Mouse (Mus musculus) MEL (cell line): ENCODE measurements around the gene Sp2. TPM values are rescaled to one million over a fixed set of nuclear protein-coding genes. Genes with fewer than 3 reads are reported as not detected.

Experiments
- DNase-seq: peaks from one replicate; pipeline ENCODE4 v3.0.0; 2011; ENCODE audit warnings: low read depth, low spot score
- H3K27ac ChIP-seq: 2 replicates; pipeline ENCODE4 v1.5.1; 2012; ENCODE audit warnings: low read depth, mild to moderate bottlenecking, control low read depth, low read length, moderate library complexity; ENCODE audit not compliant: control insufficient read depth
- H3K27me3 ChIP-seq, 2 experiments: fragments of 150-350 bp in 1 of 2; sonication (generic) in 1 of 2; 2 replicates each; pipeline ENCODE4 v1.6.1; 2012; ENCODE audit warnings: low read length in 2 of 2, mild to moderate bottlenecking in 2 of 2, improper control_type of control experiment in 1 of 2, moderate library complexity in 1 of 2; ENCODE audit not compliant: insufficient read depth in 2 of 2, control insufficient read depth in 1 of 2
- H3K36me3 ChIP-seq, 2 experiments: 2 replicates each; pipeline ENCODE4 v1.6.1; 2012 to 2014; ENCODE audit warnings: low read length in 2 of 2, improper control_type of control experiment in 1 of 2, inconsistent platforms in 1 of 2, mild to moderate bottlenecking in 1 of 2; ENCODE audit not compliant: insufficient read depth in 2 of 2, control insufficient read depth in 1 of 2
- H3K4me1 ChIP-seq, 2 experiments: fragments of 150-350 bp in 1 of 2; sonication (generic) in 1 of 2; 2 replicates each; pipeline ENCODE4 v1.6.1; 2012; ENCODE audit warnings: low read length in 2 of 2, improper control_type of control experiment in 1 of 2, mild to moderate bottlenecking in 1 of 2; ENCODE audit not compliant: insufficient read depth in 2 of 2, control insufficient read depth in 1 of 2
- H3K4me3 ChIP-seq, 2 experiments: fragments of 150-350 bp in 1 of 2; sonication (generic) in 1 of 2; 2 replicates each; pipeline ENCODE4 v1.5.1; 2012; ENCODE audit warnings: low read depth in 2 of 2, low read length in 2 of 2, mild to moderate bottlenecking in 2 of 2, moderate library complexity in 2 of 2, control low read depth in 1 of 2, improper control_type of control experiment in 1 of 2; ENCODE audit not compliant: control insufficient read depth in 1 of 2, insufficient read depth in 1 of 2
- H3K79me2 ChIP-seq: 2 replicates; pipeline ENCODE4 v1.6.1; 2012; ENCODE audit warnings: mild to moderate bottlenecking, low read length, moderate library complexity; ENCODE audit not compliant: control insufficient read depth, poor library complexity, insufficient read depth
- H3K9ac ChIP-seq: 2 replicates; pipeline ENCODE4 v1.6.1; 2012; ENCODE audit warnings: low read depth, mild to moderate bottlenecking, control low read depth, low read length, moderate library complexity; ENCODE audit not compliant: control insufficient read depth, poor library complexity, severe bottlenecking
- H3K9me3 ChIP-seq: fragments of 150-350 bp; sonication (generic); replicated peaks from 2 replicates; pipeline ENCODE4 v1.6.1; 2012; ENCODE audit warnings: mild to moderate bottlenecking, low read length, improper control_type of control experiment, moderate library complexity; ENCODE audit not compliant: insufficient read depth
- BHLHE40 ChIP-seq: IDR thresholded peaks from 2 replicates; pipeline ENCODE4 v1.6.1; 2012; ENCODE audit warnings: low read depth, mild to moderate bottlenecking, inconsistent platforms, low read length, improper control_type of control experiment, borderline replicate concordance
- CHD1 ChIP-seq: IDR thresholded peaks from 2 replicates; pipeline ENCODE4 v1.6.1; 2012; ENCODE audit warnings: low read depth, mild to moderate bottlenecking, inconsistent platforms, low read length, improper control_type of control experiment
- CHD2 ChIP-seq: IDR thresholded peaks from 2 replicates; pipeline ENCODE4 v1.6.1; 2011; ENCODE audit warnings: low read length, improper control_type of control experiment
- CTCF ChIP-seq, 3 experiments: IDR thresholded peaks in 2 of 3; conservative IDR thresholded peaks in 1 of 3; 2 replicates each; pipeline ENCODE4 v1.5.1; 2011 to 2012; ENCODE audit warnings: low read length in 3 of 3, low read depth in 2 of 3, mild to moderate bottlenecking in 2 of 3, improper control_type of control experiment in 1 of 3, inconsistent platforms in 1 of 3, mixed read lengths in 1 of 3, moderate library complexity in 1 of 3; ENCODE audit not compliant: control insufficient read depth in 1 of 3, insufficient read depth in 1 of 3, poor library complexity in 1 of 3, severe bottlenecking in 1 of 3
- ELF1 ChIP-seq: IDR thresholded peaks from 2 replicates; pipeline ENCODE4 v1.6.1; 2014; ENCODE audit warnings: low read depth, mild to moderate bottlenecking, inconsistent platforms, low read length, improper control_type of control experiment, moderate library complexity
- EP300 ChIP-seq, 2 experiments: IDR thresholded peaks; 2 replicates each; pipeline ENCODE4 v1.6.1; 2011; ENCODE audit warnings: improper control_type of control experiment in 2 of 2, low read length in 2 of 2, low read depth in 1 of 2, mild to moderate bottlenecking in 1 of 2
- ETS1 ChIP-seq: IDR thresholded peaks from 2 replicates; pipeline ENCODE4 v1.6.1; 2012; ENCODE audit warnings: low read depth, mild to moderate bottlenecking, inconsistent platforms, low read length, improper control_type of control experiment, moderate library complexity
- GABPA ChIP-seq: IDR thresholded peaks from 2 replicates; pipeline ENCODE4 v1.6.1; 2012; ENCODE audit warnings: low read depth, mild to moderate bottlenecking, inconsistent platforms, low read length, improper control_type of control experiment, moderate library complexity
- GATA1 ChIP-seq: IDR thresholded peaks from 2 replicates; pipeline ENCODE4 v1.6.1; 2011; ENCODE audit warnings: low read depth, low read length, improper control_type of control experiment
- HCFC1 ChIP-seq: IDR thresholded peaks from 2 replicates; pipeline ENCODE4 v1.6.1; 2012; ENCODE audit warnings: low read depth, mild to moderate bottlenecking, inconsistent platforms, low read length, improper control_type of control experiment, moderate library complexity
- JUND ChIP-seq: IDR thresholded peaks from 2 replicates; pipeline ENCODE4 v1.6.1; 2011; ENCODE audit warnings: low read depth, mild to moderate bottlenecking, improper control_type of control experiment, low read length
- KAT2A ChIP-seq: conservative IDR thresholded peaks from 2 replicates; pipeline ENCODE4 v1.6.1; 2012; ENCODE audit warnings: low read depth, low read length, improper control_type of control experiment, inconsistent platforms
- MAFK ChIP-seq: IDR thresholded peaks from 2 replicates; pipeline ENCODE4 v1.6.1; 2011; ENCODE audit warnings: low read depth, mild to moderate bottlenecking, low read length, improper control_type of control experiment, borderline replicate concordance
- MAX ChIP-seq: IDR thresholded peaks from 2 replicates; pipeline ENCODE4 v1.6.1; 2011; ENCODE audit warnings: low read length, improper control_type of control experiment
- MAZ ChIP-seq: IDR thresholded peaks from 2 replicates; pipeline ENCODE4 v1.6.1; 2012; ENCODE audit warnings: low read depth, mild to moderate bottlenecking, inconsistent platforms, low read length, improper control_type of control experiment
- MEF2A ChIP-seq: IDR thresholded peaks from 2 replicates; pipeline ENCODE4 v1.6.1; 2014; ENCODE audit warnings: low read depth, mild to moderate bottlenecking, inconsistent platforms, low read length, improper control_type of control experiment; ENCODE audit not compliant: poor library complexity, insufficient replicate concordance, severe bottlenecking; ENCODE audit errors: extremely low read depth
- MXI1 ChIP-seq: IDR thresholded peaks from 2 replicates; pipeline ENCODE4 v1.6.1; 2011; ENCODE audit warnings: mild to moderate bottlenecking, low read depth, low read length, improper control_type of control experiment
- MYB ChIP-seq: IDR thresholded peaks from 2 replicates; pipeline ENCODE4 v1.6.1; 2011; ENCODE audit warnings: mild to moderate bottlenecking, low read depth, low read length, improper control_type of control experiment
- MYC ChIP-seq: IDR thresholded peaks from 2 replicates; pipeline ENCODE4 v1.6.1; 2011; ENCODE audit warnings: low read depth, mild to moderate bottlenecking, low read length, improper control_type of control experiment, moderate library complexity
- NELFE ChIP-seq: IDR thresholded peaks from 2 replicates; pipeline ENCODE4 v1.6.1; 2011; ENCODE audit warnings: low read depth, low read length, improper control_type of control experiment
- NRF1 ChIP-seq: IDR thresholded peaks from 2 replicates; pipeline ENCODE4 v1.6.1; 2014; ENCODE audit warnings: low read depth, mild to moderate bottlenecking, inconsistent platforms, low read length, improper control_type of control experiment, moderate library complexity; ENCODE audit not compliant: poor library complexity, insufficient read depth, severe bottlenecking
- POLR2A ChIP-seq, 2 experiments: IDR thresholded peaks; 2 replicates each; pipeline ENCODE4 v1.6.1; 2011 to 2012; ENCODE audit warnings: low read length in 2 of 2, mild to moderate bottlenecking in 2 of 2, control low read depth in 1 of 2, improper control_type of control experiment in 1 of 2, low read depth in 1 of 2, moderate library complexity in 1 of 2; ENCODE audit not compliant: control insufficient read depth in 1 of 2, insufficient read depth in 1 of 2, poor library complexity in 1 of 2
- POLR2AphosphoS2 ChIP-seq: IDR thresholded peaks from 2 replicates; pipeline ENCODE4 v1.6.1; 2011; ENCODE audit warnings: low read length, improper control_type of control experiment
- POLR2AphosphoS5 ChIP-seq: IDR thresholded peaks from 2 replicates; pipeline ENCODE4 v1.6.1; 2012; ENCODE audit warnings: low read depth, borderline replicate concordance, mild to moderate bottlenecking, inconsistent platforms, low read length, moderate library complexity, mixed read lengths
- RAD21 ChIP-seq: IDR thresholded peaks from 2 replicates; pipeline ENCODE4 v1.6.1; 2011; ENCODE audit warnings: mild to moderate bottlenecking, low read depth, low read length, improper control_type of control experiment
- RCOR1 ChIP-seq: IDR thresholded peaks from 2 replicates; pipeline ENCODE4 v1.6.1; 2012; ENCODE audit warnings: low read depth, mild to moderate bottlenecking, inconsistent platforms, low read length, improper control_type of control experiment
- SIN3A ChIP-seq: IDR thresholded peaks from 2 replicates; pipeline ENCODE4 v1.6.1; 2012; ENCODE audit warnings: low read length, improper control_type of control experiment, inconsistent platforms
- SMC3 ChIP-seq: IDR thresholded peaks from 2 replicates; pipeline ENCODE4 v1.6.1; 2011; ENCODE audit warnings: low read depth, low read length, improper control_type of control experiment
- TAL1 ChIP-seq: IDR thresholded peaks from 2 replicates; pipeline ENCODE4 v1.6.1; 2012; ENCODE audit warnings: mild to moderate bottlenecking, inconsistent platforms, low read length, moderate library complexity, mixed read lengths
- TCF12 ChIP-seq: IDR thresholded peaks from 2 replicates; pipeline ENCODE4 v1.6.1; 2014; ENCODE audit warnings: low read depth, mild to moderate bottlenecking, inconsistent platforms, low read length, improper control_type of control experiment, moderate library complexity
- UBTF ChIP-seq: IDR thresholded peaks from 2 replicates; pipeline ENCODE4 v1.6.1; 2012; ENCODE audit warnings: low read depth, mild to moderate bottlenecking, inconsistent platforms, low read length, improper control_type of control experiment, moderate library complexity, borderline replicate concordance; ENCODE audit not compliant: insufficient read depth
- USF1 ChIP-seq: IDR thresholded peaks from 2 replicates; pipeline ENCODE4 v1.6.1; 2014; ENCODE audit warnings: low read depth, mild to moderate bottlenecking, inconsistent platforms, low read length, improper control_type of control experiment, moderate library complexity
- USF2 ChIP-seq, 2 experiments: IDR thresholded peaks; 2 replicates each; pipeline ENCODE4 v1.6.1; 2011 to 2012; ENCODE audit warnings: improper control_type of control experiment in 2 of 2, low read length in 2 of 2, borderline replicate concordance in 1 of 2, inconsistent platforms in 1 of 2, low read depth in 1 of 2, mild to moderate bottlenecking in 1 of 2; ENCODE audit not compliant: insufficient read depth in 1 of 2
- ZKSCAN1 ChIP-seq: IDR thresholded peaks from 2 replicates; pipeline ENCODE4 v1.6.1; 2012; ENCODE audit warnings: low read depth, mild to moderate bottlenecking, inconsistent platforms, low read length, improper control_type of control experiment, moderate library complexity
- ZMIZ1 ChIP-seq: IDR thresholded peaks from 2 replicates; pipeline ENCODE4 v1.6.1; 2012; ENCODE audit warnings: low read depth, mild to moderate bottlenecking, inconsistent platforms, low read length, improper control_type of control experiment, moderate library complexity
- polyA plus RNA-seq, 2 experiments: library from polyadenylated mRNA; stranded (reverse) in 1 of 2; unstranded in 1 of 2; fragments of >175 nt in 1 of 2; fragments of >200 nt in 1 of 2; gene quantifications; 2 replicates each; pipeline versions ENCODE4 v1.2.1 to v1.2.4; 2012; ENCODE audit warnings: low replicate concordance in 2 of 2, low read depth in 1 of 2; ENCODE audit not compliant: insufficient read length in 2 of 2, insufficient read depth in 1 of 2, missing spikeins in 1 of 2
- total RNA-seq: library from RNA; depleted of rRNA; stranded (reverse); fragments of 300-350 nt; gene quantifications from 2 replicates; pipeline ENCODE4 v1.2.3, GENCODE M21; 2012

Gene Sp2
- total and polyA plus RNA-seq, 3 experiments = 1.4 to 20.3 TPM; not detected in 1

- DNase-seq = peak; percentile 90
- Histone ChIP-seq H3K36me3 (peaks cover 0 to 35% of the 10 kb centered on the region in 2 experiments; a peak in 2 of 4 replicates), H3K9ac (peak overlapping the region; percentile 19; the same call in 1 of the 2 replicates), H3K9me3 (no peaks in the 10 kb centered on the region), H3K27me3 (no peaks in the 10 kb centered on the region), H3K79me2 (peaks cover 21% of the 10 kb centered on the region), H3K27ac (peak overlapping the region; percentile 69), H3K4me3 (no peak overlapping the region), H3K4me1 (peaks cover 17 to 37% of the 10 kb centered on the region in 2 experiments)
- no peak for TF ChIP-seq SMC3
- TF ChIP-seq RCOR1 = peak; percentile 98
- TF ChIP-seq MAFK = peak; percentile 86; the same call in 1 of the 2 replicates
- no peak for TF ChIP-seq UBTF
- TF ChIP-seq MYC = no peak
- TF ChIP-seq JUND = no peak
- no peak for TF ChIP-seq USF2 (IDR thresholded peaks at IDR 0.05; ENCODE audit: borderline replicate concordance in 1 of 2, insufficient read depth in 1 of 2, low read depth in 1 of 2, low read length in 2 of 2)
- TF ChIP-seq POLR2AphosphoS2 = 0 out of 2 replicates have a peak, but pooled peaks have one; percentile 50
- TF ChIP-seq RAD21 = no peak
- peak; percentile 67 for TF ChIP-seq BHLHE40
- TF ChIP-seq KAT2A = no peak
- TF ChIP-seq NRF1 = no peak
- no peak for TF ChIP-seq POLR2A (IDR thresholded peaks at IDR 0.05; ENCODE audit: control insufficient read depth in 1 of 2, insufficient read depth in 1 of 2, low read depth in 1 of 2, low read length in 2 of 2, poor library complexity in 1 of 2)
- TF ChIP-seq TCF12 = peak; percentile 94
- TF ChIP-seq MAZ = no peak
- TF ChIP-seq EP300 (IDR thresholded peaks at IDR 0.05; ENCODE audit: low read depth in 1 of 2, low read length in 2 of 2) = peak; percentile 96 to 97
- no peak for TF ChIP-seq ZMIZ1
- no peak for TF ChIP-seq MEF2A
- TF ChIP-seq MAX = no peak
- no peak for TF ChIP-seq ELF1
- no peak for TF ChIP-seq CTCF (IDR thresholded peaks at IDR 0.05 in 2 of 3, conservative IDR thresholded peaks at IDR 0.05 in 1 of 3; ENCODE audit: control insufficient read depth in 1 of 3, insufficient read depth in 1 of 3, low read depth in 2 of 3, low read length in 3 of 3, poor library complexity in 1 of 3, severe bottlenecking in 1 of 3)
- no peak for TF ChIP-seq NELFE
- TF ChIP-seq CHD1 = no peak
- peak; percentile 37; the same call in 1 of the 2 replicates for TF ChIP-seq SIN3A
- no peak for TF ChIP-seq USF1
- no peak for TF ChIP-seq GABPA
- TF ChIP-seq TAL1 = peak; percentile 96
- TF ChIP-seq ZKSCAN1 = no peak
- TF ChIP-seq HCFC1 = no peak
- TF ChIP-seq POLR2AphosphoS5 = no peak
- peak; percentile 78 for TF ChIP-seq ETS1
- peak; percentile 44; the same call in 1 of the 2 replicates for TF ChIP-seq MYB
- TF ChIP-seq CHD2 = no peak
- peak; percentile 94 for TF ChIP-seq GATA1
- no peak for TF ChIP-seq MXI1
- TF ChIP-seq, all 39 proteins: peak for 11
Observed at GRCm38 (mm10) chr11:96940578-96941465, 41.9 kb downstream of the Sp2 start.
